Mouse (Mus musculus): Measurements from ENCODE around the gene Braf. TPM values are rescaled to one million over a fixed set of nuclear protein-coding genes. Genes with fewer than 3 reads are reported as not detected.

Braf gene
- polyA plus RNA-seq, 1 experiment from 2014 or later: 10.3 TPM

DNA sequence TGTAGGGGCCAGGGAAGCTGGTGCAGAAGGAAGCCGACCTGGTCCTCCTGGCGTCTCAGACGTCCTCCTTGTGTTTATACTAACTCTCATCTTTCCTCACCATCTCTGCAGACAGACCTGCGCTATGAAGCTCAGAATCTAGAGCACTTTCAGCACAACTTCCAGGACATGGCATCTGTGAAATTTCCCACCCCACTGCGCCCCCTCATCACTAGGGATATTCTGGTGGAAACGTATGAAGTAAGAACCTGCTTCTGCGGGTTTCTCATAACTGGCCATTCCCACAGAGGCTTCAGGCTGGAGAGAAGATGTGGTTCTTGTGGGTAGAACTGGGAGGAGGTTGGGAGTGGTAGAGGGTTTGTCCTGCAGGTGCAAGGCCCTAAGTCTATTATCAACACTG, 145.7 kb downstream of the Braf start:
- H3K9ac ChIP-seq: no peak overlapping the region
- WGBS: 83% methylated on average over 7 of the region's 7 CpGs
- ATAC-seq (ENCODE audit: extremely low read depth, insufficient number of reproducible peaks, low FRiP score, low TSS enrichment): no peak

DNA sequence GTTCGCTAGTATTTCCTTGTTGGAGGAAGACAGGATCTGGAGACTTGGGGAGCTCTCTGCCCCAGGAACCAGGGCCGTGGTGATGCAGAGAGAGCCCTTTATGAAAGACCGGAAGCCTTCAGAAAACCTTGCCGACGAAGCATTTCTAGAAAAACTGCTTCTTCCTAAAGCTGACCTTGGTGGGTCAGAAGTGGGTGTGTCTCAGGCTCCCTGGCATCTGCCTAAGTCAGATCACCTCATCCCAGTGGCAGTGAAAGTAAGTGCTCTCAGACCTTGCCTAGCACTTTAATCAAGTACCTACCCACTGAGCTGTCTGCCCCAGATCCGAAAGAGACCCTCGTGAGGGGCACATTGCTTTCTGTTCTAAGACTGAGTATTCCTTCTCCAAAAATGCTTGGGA, 150.3 kb downstream of the Braf start:
- Histone ChIP-seq H3K4me3 (peak overlapping the region; percentile 78), H3K9ac (peak overlapping the region; percentile 87)
- ATAC-seq (ENCODE audit: extremely low read depth, insufficient number of reproducible peaks, low FRiP score, low TSS enrichment): no peak

More for the DNA sequence above, 145.7 kb downstream of the Braf start:
- Histone ChIP-seq H3K4me3 (no peak overlapping the region), H3K4me2 (no peak overlapping the region), H3K4me1 (peaks cover 8% of the 10 kb centered on the region), H3K36me3 (peaks cover 77% of the 10 kb centered on the region), H3K27me3 (replicated peaks) (no peaks in the 10 kb centered on the region), H3K9me3 (no peaks in the 10 kb centered on the region), H3K27ac (replicated peaks) (no peak overlapping the region)

DNA sequence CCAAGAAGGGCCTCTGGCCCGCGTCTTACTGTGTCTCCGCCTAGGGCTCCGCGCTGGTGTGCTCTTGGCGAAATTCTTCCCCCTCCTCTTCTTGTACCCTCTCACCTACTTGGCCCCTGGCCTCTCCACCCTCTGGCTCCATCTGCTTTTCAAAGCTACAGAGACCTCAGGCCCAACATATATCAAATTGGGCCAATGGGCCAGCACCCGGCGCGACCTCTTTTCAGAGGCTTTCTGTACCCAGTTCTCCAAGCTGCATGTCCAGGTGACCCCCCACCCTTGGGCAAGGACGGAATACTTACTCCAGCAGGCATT, 150.8 kb downstream of the Braf start:
- ATAC-seq (ENCODE audit: extremely low read depth, insufficient number of reproducible peaks, low FRiP score, low TSS enrichment): 0 out of 2 replicates have a peak, but pooled peaks have one; percentile 37
- Histone ChIP-seq H3K36me3 (peaks cover 31% of the 10 kb centered on the region), H3K4me2 (peak overlapping the region; percentile 92), H3K4me1 (peaks cover 17% of the 10 kb centered on the region), H3K9me3 (no peaks in the 10 kb centered on the region), H3K27ac (replicated peaks) (peak overlapping the region; percentile 92), H3K4me3 (peak overlapping the region; percentile 78), H3K9ac (peak overlapping the region; percentile 87), H3K27me3 (replicated peaks) (0 out of 2 replicates have a peak, but pooled peaks cover 3% of the 10 kb centered on the region)
- 36% methylated on average over 10 of the region's 10 CpGs for WGBS

More for the DNA sequence above, 150.3 kb downstream of the Braf start:
- WGBS: 74% methylated on average over 7 of the region's 7 CpGs
- H3K36me3 ChIP-seq: peaks cover 35% of the 10 kb centered on the region
- H3K4me1 ChIP-seq: peaks cover 17% of the 10 kb centered on the region
- 0 out of 2 replicates have a peak, but pooled peaks cover 3% of the 10 kb centered on the region for H3K27me3 ChIP-seq (replicated peaks)
- H3K4me2 ChIP-seq: peak overlapping the region; percentile 92
- H3K9me3 ChIP-seq: no peaks in the 10 kb centered on the region
- H3K27ac ChIP-seq (replicated peaks): peak overlapping the region; percentile 92

DNA sequence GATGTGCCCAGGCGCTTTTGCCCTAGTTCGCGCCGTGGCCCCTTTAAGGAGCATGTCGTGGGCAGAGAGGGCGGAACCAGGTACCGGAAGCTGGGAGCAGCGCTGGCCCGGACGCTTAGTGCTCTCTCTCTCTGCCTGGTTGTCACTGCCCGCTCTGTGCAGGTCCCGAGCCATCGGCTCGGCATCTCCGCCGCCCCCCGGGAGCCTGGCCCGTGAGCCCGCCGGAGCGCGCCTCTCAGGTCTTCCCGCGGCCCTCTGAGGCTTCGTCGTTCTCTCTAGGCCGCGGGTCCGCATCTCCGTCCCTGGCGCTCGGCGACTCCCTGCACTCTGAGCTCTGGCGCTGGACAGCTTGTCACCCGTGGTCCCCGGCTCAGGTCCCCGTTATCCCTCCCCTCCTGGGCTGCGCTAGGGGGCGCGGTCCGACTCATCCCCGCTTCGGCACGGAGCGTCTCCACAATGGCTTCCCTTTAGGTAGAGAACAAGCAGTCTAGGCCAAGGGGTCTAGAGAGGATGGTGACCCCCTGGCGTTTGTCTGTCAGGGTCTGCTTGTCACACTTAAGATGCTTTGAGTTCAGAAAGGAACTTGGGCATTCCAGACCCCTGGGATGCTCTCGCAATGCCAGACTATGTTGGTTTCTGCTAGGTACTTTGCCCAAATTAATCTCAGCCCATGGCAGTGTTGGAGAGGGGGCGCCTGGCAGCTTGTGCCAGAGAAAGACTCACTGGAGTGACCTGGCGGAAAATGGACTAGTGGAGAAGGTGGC, 151.3 kb downstream of the Braf start, which contains the start of gene Adck2:
Gene Adck2 (plus strand): TSS at position 83 of the 764 bp plus-strand sequence.
- Histone ChIP-seq H3K9me3 (no peaks in the 10 kb centered on the region), H3K4me3 (peak within 1 kb of the TSS; percentile 78), H3K27ac (replicated peaks) (peak within 1 kb of the TSS; percentile 92), H3K36me3 (peaks cover 26% of the 10 kb centered on the region), H3K4me1 (peaks cover 17% of the 10 kb centered on the region), H3K9ac (peak within 1 kb of the TSS; percentile 87), H3K4me2 (peak within 1 kb of the TSS; percentile 92), H3K27me3 (replicated peaks) (0 out of 2 replicates have a peak, but pooled peaks cover 3% of the 10 kb centered on the region)
- peak; percentile 80 for ATAC-seq (ENCODE audit: extremely low read depth, insufficient number of reproducible peaks, low FRiP score, low TSS enrichment)
- WGBS: under 1% methylated on average over 49 of the region's 49 CpGs

DNA sequence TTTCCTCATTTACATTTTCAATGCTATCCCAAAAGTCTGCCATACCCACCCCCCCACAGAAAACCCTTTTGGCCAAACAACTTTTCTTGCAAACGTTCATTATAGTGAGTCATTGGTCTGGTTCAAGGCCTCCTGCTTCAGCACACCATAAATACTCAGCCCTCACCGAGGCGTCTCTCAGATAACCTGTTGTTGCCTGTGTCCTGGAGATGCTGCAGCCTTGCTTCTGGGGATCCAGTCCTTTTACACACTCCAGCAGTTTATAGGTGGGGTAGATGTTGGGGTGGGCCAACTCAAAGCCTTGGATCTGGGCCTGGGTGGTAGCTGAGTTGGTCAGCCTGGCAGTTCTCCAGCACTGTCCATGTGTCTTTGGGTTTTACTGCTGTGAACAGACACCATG, 154.8 kb downstream of the Braf start:
- H3K9me3 ChIP-seq: no peaks in the 10 kb centered on the region
- H3K4me2 ChIP-seq: no peak overlapping the region
- WGBS: 54% methylated on average over 3 of the region's 3 CpGs
- no peak overlapping the region for H3K4me3 ChIP-seq
- peaks cover 17% of the 10 kb centered on the region for H3K4me1 ChIP-seq
- no peak overlapping the region for H3K27ac ChIP-seq (replicated peaks)
- H3K27me3 ChIP-seq (replicated peaks): 0 out of 2 replicates have a peak, but pooled peaks cover 3% of the 10 kb centered on the region
- H3K9ac ChIP-seq: no peak overlapping the region
- ATAC-seq (ENCODE audit: extremely low read depth, insufficient number of reproducible peaks, low FRiP score, low TSS enrichment): no peak
- no peaks in the 10 kb centered on the region for H3K36me3 ChIP-seq

DNA sequence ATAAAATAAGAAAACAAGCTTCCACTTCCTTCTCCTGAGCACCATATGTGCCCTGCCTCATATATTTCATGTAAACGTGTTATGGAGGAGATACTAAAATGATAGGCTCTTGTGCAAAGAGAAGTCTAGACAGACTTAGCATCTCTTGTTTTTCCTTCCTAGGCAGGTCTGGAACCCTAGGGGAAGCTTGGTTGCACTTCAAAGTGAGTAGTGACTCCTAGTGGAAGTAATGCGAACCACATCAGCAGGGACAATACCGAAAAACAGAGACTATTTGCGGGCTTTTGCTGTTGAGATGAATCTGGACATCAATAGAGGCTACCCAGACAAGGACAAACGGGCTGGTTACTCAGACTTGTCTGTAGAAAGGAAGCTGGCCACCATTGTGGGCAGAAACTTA, 157.7 kb downstream of the Braf start:
- H3K4me2 ChIP-seq: no peak overlapping the region
- H3K9me3 ChIP-seq: no peaks in the 10 kb centered on the region
- H3K4me3 ChIP-seq: no peak overlapping the region
- no peak overlapping the region for H3K27ac ChIP-seq (replicated peaks)
- 10% methylated on average over 5 of the region's 5 CpGs for WGBS
- no peak overlapping the region for H3K9ac ChIP-seq
- H3K36me3 ChIP-seq: no peaks in the 10 kb centered on the region
- 0 out of 2 replicates have a peak, but pooled peaks cover 3% of the 10 kb centered on the region for H3K27me3 ChIP-seq (replicated peaks)
- H3K4me1 ChIP-seq: no peaks in the 10 kb centered on the region; the same call in 1 of the 2 replicates
- no peak for ATAC-seq (ENCODE audit: extremely low read depth, insufficient number of reproducible peaks, low FRiP score, low TSS enrichment)

DNA sequence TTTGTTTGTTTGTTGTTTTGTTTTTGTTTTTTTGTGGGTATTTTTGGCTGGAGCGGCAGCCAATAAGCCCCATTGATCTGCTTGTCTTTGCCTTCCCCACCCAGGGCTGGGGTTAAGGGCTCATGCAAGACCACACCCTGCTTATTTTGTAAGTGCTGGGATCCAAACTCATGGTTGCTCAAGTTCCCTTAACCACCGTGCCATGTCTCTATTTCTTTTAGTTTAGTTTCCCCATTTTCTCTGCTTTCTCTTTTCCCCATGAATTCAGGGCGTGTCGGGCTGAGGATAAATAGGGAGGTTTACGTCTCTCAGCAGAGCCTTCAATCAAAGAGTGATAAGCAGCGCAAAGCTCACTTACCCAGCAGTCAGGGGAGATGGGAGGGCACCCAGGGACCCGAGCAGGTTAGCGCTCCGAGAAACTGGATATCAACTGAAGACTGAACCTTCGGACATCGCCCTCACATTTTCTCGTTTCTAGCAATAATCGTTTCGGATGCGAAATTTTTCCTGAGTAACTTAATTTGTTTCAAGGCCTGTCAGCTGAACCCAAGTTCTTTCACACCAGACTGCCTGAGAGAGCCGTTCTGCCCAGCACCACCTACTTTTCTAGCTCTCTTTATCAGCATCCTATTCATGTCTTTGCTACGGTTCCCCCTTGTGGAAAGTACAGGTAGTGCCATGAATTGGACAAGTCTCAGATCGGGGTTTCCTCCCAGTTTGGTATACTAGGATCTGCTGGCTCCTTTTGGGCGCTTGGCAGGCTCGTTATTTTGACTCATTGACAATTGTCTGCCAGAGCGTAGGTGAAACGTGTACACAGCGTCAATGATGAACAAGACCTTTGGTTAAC, 162.9 kb downstream of the Braf start:
- H3K36me3 ChIP-seq: no peaks in the 10 kb centered on the region
- no peak for ATAC-seq (ENCODE audit: extremely low read depth, insufficient number of reproducible peaks, low FRiP score, low TSS enrichment)
- WGBS: 12% methylated on average over 23 of the region's 23 CpGs
- no peaks in the 10 kb centered on the region for H3K9me3 ChIP-seq
- H3K4me2 ChIP-seq: peak overlapping the region; percentile 69
- H3K27me3 ChIP-seq (replicated peaks): no peaks in the 10 kb centered on the region
- peak overlapping the region; percentile 66 for H3K9ac ChIP-seq
- H3K27ac ChIP-seq (replicated peaks): no peak overlapping the region
- peaks cover 22% of the 10 kb centered on the region for H3K4me1 ChIP-seq
- H3K4me3 ChIP-seq: peak overlapping the region; percentile 42

DNA sequence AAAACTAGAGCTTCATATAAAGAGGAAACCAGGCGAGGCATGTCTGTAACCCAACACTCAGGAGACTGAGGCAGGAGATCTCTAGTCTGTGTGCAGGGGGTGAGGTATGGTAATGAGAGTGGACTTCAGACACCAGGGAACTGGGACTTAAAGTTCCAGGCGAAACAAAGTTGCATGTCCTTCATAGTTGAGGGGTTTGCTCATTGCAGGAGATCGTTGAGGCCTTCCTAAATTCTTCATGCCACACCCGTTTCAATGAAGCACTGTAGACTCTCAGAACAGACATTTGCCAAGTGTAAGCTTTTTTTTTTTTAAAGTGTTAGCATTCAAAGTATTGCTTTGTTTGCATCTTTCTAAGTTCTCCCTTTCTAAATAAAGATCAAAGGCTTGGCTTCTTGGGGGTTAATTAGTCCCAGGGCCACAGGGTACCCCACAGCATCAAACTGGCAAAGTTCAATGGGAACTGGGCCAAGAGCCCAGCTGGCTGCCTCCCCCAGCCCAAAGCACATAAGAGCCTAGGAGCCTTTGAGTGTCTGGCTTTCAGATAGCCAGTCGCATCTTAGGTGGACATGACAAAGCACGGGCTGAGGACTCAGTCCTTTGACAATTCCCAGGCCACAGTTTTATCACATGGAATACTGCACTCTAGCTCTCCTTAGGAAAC, 165.9 kb downstream of the Braf start:
- Histone ChIP-seq H3K9me3 (no peaks in the 10 kb centered on the region), H3K36me3 (no peaks in the 10 kb centered on the region), H3K9ac (no peak overlapping the region), H3K4me1 (peaks cover 47% of the 10 kb centered on the region), H3K4me3 (no peak overlapping the region), H3K27me3 (replicated peaks) (no peaks in the 10 kb centered on the region), H3K27ac (replicated peaks) (no peak overlapping the region), H3K4me2 (no peak overlapping the region)
- WGBS: 44% methylated on average over 6 of the region's 6 CpGs
- no peak for ATAC-seq (ENCODE audit: extremely low read depth, insufficient number of reproducible peaks, low FRiP score, low TSS enrichment)

DNA sequence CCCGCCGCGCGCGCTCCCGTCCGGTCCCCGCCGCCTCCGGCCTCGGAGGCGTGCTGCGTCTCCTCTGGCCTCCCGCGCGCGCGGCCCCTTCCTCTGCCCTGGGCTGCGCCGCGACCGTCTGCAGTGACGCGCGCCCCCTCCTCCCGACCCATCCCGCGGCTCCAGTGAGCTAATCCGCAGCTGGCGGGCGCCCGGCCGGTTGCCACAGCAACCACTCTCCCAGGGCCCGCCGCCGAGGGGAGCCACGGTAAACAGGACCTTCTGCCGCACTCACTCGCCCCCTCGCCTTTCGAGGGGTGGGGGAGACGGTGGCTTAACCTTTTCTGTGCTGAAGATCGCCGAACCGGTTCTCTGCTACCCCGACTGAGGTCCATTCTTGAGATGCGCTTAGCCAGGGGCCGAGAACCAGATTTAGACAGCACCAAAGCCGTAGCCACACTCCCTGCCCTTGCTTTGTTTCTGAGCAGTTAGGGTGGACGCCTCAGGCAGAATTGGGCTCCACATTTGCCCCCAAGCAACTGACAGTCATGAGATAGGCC, 167.5 kb downstream of the Braf start, which contains the start of gene Dennd2a:
Gene Dennd2a (minus strand): TSS at position 145 of the 539 bp plus-strand sequence.
- 1% methylated on average over 40 of the region's 50 CpGs for WGBS
- peak; percentile 80 for ATAC-seq (ENCODE audit: extremely low read depth, insufficient number of reproducible peaks, low FRiP score, low TSS enrichment)
- H3K4me2 ChIP-seq: peak within 1 kb of the TSS; percentile 74
- H3K4me1 ChIP-seq: peaks cover 50% of the 10 kb centered on the region
- H3K36me3 ChIP-seq: peaks cover 7% of the 10 kb centered on the region; the same call in 1 of the 2 replicates
- H3K4me3 ChIP-seq: peak within 1 kb of the TSS; percentile 85
- H3K27ac ChIP-seq (replicated peaks): peak within 1 kb of the TSS; percentile 92
- H3K9me3 ChIP-seq: no peaks in the 10 kb centered on the region
- H3K9ac ChIP-seq: peak within 1 kb of the TSS; percentile 95
- no peaks in the 10 kb centered on the region for H3K27me3 ChIP-seq (replicated peaks)

DNA sequence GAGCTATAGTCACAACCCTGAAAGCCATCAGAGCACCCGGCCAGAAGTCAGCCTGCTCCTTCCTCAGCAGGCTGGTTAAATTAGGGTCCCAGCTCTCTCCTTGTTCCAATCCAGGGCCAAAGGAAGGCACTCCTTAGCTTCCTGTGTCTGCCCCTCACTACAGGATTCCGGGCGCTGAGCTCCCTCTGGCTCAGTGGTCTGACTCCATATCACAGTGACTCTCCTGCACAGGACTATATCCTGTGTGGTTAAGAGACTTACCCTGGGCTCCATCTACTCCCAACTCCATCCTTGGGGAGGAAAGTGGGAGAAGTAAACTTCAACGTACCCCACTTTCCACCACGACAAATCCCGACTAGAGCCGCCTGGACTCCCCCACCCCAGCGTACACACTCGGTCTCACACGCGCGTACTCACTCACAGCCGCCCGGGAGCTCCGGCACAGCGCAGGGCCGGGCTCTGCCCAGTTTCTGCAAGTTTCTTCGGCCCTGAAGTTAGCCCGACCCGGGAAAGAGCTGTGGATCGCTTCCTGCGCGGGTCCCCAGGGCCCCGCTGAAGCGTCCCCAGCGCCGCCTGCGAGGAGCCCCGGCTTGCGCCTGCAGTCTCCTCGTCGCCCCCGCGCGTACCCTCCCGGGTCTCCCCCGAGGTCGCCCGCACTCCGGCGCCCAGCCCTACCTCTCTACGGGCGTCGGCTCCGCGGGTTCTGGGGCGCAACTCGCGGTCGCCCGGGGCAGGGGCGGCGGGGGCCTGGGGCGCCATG, 168.2 kb downstream of the Braf start:
- no peaks in the 10 kb centered on the region for H3K9me3 ChIP-seq
- WGBS: under 1% methylated on average over 52 of the region's 54 CpGs
- peaks cover 52% of the 10 kb centered on the region for H3K4me1 ChIP-seq
- peak overlapping the region; percentile 74 for H3K4me2 ChIP-seq
- ATAC-seq (ENCODE audit: extremely low read depth, insufficient number of reproducible peaks, low FRiP score, low TSS enrichment): peak; percentile 53
- peak overlapping the region; percentile 92 for H3K27ac ChIP-seq (replicated peaks)
- peak overlapping the region; percentile 95 for H3K9ac ChIP-seq
- peaks cover 7% of the 10 kb centered on the region; the same call in 1 of the 2 replicates for H3K36me3 ChIP-seq
- H3K27me3 ChIP-seq (replicated peaks): no peaks in the 10 kb centered on the region
- peak overlapping the region; percentile 85 for H3K4me3 ChIP-seq
